Mouse (Mus musculus): Measurements from ENCODE around the gene Pnck.

DNA sequence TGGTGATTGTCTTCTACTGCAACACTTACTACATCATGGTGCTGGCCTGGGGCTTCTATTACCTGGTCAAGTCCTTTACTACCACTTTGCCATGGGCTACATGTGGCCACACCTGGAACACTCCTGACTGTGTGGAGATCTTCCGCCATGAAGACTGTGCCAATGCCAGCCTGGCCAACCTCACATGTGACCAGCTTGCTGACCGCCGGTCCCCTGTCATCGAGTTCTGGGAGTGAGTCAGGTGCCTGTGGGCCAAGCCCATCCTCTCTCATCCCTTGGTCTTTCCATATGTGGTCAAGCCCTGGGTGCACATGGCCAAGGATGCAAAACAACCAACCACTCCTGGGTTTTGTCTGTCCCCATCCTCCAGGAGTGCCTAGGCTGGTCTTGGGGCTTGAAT is 16.8 kb upstream of the Pnck start:
- no peak for TF ChIP-seq EP300 (IDR thresholded peaks at IDR 0.05; ENCODE audit: insufficient read depth, low read depth, low read length)
- TF ChIP-seq CTCF (IDR thresholded peaks at IDR 0.05), result no peak
- TF ChIP-seq POLR2A (IDR thresholded peaks at IDR 0.05; ENCODE audit: insufficient read depth, low read depth, low read length), result no peak

Measured in heart, adult 2 months (tissue).